Mouse (Mus musculus) thymus, adult 2 months (tissue): ENCODE data around the gene Vmp1.

Experiments used
- CTCF ChIP-seq: fragments of 200-500 bp; IDR thresholded peaks from 2 replicates; pipeline ENCODE4 v1.5.1; 2012; ENCODE audit warnings: mild to moderate bottlenecking, control low read depth, low read length, moderate library complexity, borderline replicate concordance; ENCODE audit not compliant: control insufficient read depth, poor library complexity, insufficient read depth; ENCODE audit errors: extremely low read depth
- POLR2A ChIP-seq: fragments of 200-500 bp; IDR thresholded peaks from 2 replicates; pipeline ENCODE4 v1.6.1; 2012; ENCODE audit warnings: mild to moderate bottlenecking, low read length, control low read depth, moderate library complexity; ENCODE audit not compliant: control insufficient read depth, poor library complexity, insufficient read depth; ENCODE audit errors: extremely low read depth

- no peak for TF ChIP-seq POLR2A
- no peak for TF ChIP-seq CTCF
Observed at GRCm38 (mm10) chr11:86650676-86651075, 33.0 kb downstream of the Vmp1 start.
